Mouse (Mus musculus) megakaryocyte, adult 5-6 weeks (primary cell): Measurements from ENCODE around the gene Dnajc3. TPM values are rescaled to one million over a fixed set of nuclear protein-coding genes. Genes with fewer than 3 reads are reported as not detected.
A peak's percentile ranks its signal among the peaks of the same experiment; 100 is the strongest.
"Not testable (repeated sequence)": the region's sequence is repeated elsewhere in the genome, so short reads cannot be mapped to it uniquely, and the experiment has no call there.

Experiments
- ATAC-seq: 2 replicates; pipeline ENCODE4 v1.8.0; 2016; ENCODE audit warnings: mild to moderate bottlenecking, inconsistent platforms; ENCODE audit not compliant: poor library complexity, severe bottlenecking
- total RNA-seq, 2 experiments: library from RNA; stranded (forward) in 1 of 2; stranded (reverse) in 1 of 2; fragments of 153-499, 151-499 nt in 1 of 2; fragments of 221-1000, 200-1000 nt in 1 of 2; gene quantifications; 2 replicates each; pipeline versions ENCODE4 v1.2.3 to v1.2.4; 2015 to 2017

Dnajc3 gene
- total RNA-seq, 2 experiments from 2014 or later, result 42.9 to 74.1 TPM

DNA sequence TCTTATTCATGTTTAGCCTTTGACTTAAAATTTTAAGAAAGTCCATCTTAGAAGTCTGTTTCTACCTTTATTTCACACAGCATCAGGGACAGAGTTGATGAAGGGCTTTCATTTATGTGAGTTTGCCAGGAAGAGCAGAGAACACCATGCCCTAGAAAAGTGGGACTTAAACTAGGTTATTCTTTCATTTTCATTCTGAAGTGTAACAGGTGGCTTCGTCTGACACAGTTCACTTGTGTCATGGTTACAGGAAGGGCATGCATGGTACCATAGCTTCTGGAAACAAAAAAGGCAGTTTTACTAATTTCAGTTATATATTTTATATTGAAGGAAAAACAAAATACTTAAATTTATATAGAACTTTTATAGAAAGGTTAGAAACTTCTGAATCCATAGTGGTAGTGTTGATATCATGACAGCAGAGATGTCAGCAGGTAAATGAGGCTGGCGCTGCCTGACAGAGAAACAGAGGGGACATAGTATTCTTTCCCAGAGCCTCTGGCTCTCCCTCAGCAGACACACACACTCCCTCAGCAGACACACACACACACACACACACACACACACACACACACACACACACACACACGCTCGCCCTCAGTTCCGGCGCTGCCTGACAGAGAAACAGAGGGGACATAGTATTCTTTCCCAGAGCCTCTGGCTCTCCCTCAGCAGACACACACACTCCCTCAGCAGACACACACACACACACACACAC lies 44.1 kb downstream of the Dnajc3 start:
- ATAC-seq, result not testable (repeated sequence)

DNA sequence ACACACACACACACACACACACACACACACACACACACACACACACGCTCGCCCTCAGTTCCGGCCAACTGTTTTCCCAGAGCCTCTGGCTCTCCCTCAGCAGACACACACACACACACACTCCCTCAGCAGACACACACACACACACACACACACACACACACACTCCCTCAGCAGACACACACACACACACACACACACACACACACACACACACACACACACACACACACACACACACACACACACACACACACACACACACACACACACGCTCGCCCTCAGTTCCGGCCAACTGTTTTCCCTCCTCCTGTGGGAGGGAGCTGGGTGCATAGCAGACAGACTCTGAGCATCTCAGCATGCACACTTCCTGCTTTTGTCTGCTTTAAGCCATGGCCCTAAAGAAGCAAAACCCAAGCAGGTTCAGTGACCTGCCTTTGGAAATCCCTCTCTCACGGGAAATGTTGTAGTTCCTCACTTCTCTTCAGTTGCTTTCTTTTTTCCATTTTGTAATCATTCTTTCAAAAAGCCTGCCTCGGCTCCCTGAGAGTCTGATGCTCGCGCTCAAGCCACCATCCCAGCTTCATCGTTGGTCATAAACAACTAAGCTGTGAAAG lies 44.8 kb downstream of the Dnajc3 start:
- peak; percentile 77 for ATAC-seq

DNA sequence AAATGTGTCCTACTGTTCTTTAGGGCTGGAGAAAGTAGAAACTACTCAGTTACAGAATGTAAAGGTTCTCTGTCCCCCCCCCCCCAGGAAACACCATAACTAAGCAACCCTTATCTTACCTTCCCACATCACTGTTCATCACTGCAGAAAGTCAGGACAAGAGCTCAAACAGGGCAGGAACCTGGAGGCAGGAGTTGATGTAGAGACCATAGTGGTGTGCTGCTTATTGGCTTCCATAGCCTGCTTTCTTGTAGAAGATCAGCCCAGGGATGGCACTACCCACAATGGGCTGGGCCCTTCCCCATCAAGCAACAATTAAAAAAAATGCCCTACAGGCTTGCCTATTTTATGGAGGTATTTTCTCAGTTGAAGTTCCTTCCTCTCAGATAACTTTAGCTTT lies 45.6 kb downstream of the Dnajc3 start:
- no peak for ATAC-seq

DNA sequence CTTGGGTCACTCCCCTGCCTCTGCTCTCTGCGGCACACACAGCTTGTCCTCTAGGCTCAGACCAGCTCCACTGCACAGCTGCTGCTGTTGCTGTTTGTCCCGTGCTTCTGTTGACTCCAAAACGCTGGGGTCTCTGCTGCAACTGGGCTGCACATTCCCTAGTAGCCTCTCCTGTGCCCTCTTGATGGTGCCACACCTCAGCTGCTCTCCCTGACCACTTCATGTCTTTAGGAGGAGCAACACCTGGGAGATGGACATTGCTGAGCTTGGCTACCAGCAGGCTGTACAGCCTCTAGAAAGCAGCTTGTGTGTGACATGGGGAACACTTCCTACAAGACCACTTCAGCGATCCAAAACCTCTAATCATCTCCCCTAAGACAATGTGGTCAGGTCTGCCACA lies 46.4 kb downstream of the Dnajc3 start:
- no peak for ATAC-seq

DNA sequence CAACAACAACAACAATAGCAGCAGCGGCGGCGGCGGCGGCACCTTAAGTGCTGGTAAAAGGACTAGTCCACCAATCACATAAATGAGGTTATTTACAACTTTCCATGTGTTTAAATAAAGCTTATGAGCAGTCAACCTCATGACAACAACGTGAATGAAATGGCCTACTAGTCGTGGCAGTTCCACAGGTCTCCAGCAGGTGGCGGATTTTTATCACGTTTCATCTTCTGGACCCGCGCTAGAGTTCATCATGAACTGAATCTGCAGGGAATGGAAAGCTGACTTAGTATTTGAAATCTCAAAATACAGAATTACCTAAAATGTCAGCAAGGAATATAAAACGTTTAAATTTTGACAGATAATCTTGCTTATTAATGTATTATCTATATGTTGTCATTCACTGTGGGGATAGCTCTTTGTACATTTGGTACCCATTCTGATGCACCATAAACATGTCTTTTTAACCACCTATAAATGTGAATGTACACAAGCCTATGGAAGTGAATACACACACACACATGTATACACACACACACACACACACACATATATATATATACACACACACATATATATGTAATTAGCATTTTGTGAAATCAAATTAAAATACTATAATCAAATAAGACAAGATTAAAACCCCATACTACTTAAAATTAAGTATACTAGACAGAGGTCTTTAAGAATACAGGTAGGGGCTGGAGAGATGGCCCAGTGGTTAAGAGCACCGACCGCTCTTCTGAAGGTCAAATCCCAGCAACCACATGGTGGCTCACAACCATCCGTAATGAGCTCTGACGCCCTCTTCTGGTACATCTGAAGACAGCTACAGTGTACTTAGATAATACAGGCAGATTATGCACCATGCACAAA lies 49.1 kb downstream of the Dnajc3 start:
- peak; percentile 74 for ATAC-seq

DNA sequence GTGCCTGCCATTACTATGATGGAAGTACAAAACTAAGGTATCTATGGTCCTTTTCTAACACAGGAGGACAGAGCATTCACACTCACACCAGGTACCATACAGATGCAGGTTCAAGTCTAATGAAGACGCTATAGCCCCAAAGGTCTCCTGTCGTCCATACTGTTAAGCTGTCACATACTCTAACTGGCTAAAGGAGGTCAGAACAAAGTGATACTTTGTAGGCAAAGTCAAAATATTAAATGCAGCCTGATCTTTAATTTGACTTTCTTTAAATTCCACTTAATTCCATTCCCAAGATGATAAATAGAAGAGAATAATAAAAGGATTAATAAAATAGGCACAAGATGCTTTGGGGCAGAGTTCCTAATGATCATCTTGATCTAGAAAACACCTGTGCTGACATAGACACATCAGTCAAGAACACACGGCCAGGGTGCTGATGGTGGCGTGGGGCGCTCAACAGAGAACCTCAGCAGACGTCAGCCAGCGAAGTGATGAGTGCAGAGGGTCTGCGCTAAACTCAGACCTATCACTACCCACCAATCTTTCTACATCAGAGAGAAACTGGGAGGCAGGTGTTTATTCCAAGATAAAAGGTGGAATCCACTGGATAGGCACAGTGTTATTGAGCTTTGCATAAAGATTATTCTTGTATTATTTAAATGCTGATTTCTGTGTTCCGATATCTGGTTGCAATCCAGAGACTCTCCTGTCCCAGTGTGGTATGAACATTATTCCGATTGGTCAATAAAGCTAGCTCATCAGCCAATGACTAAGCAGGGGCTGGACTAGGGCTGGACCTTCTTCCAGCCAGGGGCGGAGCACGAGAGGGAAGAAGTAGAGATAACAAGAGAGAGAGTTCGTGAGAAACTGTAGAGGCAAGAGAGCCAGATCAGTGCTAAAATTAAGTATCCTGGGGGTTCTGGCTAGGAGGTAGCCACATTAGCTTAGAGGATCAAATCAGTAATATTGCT lies 50.0 kb downstream of the Dnajc3 start:
- peak; percentile 71 for ATAC-seq

DNA sequence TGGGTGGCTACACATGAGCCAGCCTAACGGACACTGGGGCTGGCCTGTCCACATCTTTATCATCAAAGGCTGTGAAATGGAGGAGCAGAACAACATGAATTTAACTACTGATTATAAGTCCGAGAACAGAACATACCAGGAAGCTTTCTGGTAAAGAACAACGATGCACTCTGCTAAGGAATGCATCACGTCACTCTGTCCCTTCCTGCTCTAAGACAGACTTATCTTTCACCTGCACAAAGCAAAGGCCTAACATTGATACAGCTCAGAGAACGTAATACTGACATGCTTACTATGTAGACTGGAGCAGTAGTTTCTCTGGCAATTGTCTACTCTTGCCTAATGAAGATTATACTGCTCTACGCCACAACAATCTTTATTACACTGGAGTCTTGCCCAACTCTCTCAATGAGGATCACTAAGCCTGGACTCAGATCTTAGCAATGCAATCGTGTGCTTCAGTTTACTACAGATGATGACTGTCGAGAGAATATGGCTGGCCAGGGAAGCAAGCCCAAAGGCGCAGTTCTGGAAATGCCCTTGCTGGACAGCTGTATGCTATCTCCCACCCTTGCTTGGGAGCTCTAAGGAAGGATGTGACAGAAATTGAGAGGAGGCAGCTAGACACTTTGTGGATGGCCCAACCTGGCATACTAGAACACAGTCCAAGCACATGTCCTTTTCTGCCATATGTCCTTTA lies 57.6 kb downstream of the Dnajc3 start:
- no peak for ATAC-seq

DNA sequence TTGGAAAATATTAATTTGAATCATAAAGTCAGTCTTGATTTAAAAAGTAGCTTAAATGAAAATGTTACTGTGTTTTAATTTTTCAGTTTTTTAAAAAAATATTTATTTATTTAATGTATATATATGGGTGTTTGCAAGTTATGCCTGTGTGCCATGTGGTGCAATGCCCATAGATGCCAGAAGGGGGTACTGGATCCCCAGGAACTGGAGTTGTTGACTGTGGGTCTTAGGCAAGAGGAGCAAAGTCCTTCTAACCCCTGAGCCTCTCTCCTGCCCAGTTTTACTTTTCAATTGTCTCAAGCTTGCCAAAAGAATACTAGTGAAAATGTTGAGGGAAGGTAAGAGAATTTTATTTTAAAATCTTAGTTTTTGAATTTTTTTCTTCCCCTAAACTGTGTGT lies 65.5 kb downstream of the Dnajc3 start:
- peak; percentile 31; the same call in 1 of the 2 replicates for ATAC-seq

DNA sequence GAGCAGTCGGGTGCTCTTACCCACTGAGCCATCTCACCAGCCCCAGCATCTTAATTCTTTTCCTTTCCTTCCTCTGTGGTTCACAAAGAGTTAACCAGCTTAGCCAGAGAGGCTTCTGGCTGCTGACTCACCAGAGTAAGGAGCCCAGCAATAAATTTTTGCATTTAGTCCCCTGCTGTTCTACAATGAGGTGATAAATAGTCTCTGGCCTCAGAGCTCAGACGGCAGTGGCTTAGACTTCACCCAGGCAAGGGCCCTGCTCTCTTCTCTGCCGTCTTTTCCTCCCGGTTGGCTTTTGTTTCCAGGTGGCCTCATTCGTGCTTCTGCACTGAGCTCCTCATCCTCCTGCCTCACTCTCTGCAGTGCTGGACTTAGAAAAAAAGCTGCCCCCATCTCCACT lies 68.1 kb downstream of the Dnajc3 start:
- no peak for ATAC-seq

DNA sequence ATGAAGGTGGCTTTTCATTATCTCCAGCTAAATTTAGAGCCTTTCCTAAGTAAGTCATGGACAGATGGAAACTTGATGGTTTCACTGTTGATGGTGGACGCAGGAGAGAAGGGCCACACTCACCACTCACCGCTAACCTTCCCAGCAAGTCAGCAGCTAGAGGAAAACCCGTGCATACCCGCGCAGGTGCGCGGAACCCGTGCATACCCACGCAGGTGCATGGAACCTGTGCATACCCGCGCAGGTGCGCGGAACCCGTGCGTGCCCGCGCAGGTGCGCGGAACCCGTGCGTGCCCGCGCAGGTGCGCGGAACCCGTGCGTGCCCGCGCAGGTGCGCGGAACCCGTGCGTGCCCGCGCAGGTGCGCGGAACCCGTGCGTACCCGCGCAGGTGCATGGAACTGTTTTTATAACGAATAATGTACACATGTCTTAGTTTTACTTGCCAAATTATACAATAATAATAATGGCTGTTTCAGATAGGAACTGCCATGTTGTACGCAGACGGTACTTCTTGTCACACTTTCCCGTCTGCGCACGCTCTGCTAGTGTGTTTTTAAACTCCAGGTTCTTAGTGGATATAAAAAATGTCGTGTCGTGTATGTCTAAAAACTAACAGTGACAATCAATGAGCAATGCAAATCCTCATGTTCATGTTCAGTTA lies 68.8 kb downstream of the Dnajc3 start:
- ATAC-seq, result peak; percentile 12; the same call in 1 of the 2 replicates

DNA sequence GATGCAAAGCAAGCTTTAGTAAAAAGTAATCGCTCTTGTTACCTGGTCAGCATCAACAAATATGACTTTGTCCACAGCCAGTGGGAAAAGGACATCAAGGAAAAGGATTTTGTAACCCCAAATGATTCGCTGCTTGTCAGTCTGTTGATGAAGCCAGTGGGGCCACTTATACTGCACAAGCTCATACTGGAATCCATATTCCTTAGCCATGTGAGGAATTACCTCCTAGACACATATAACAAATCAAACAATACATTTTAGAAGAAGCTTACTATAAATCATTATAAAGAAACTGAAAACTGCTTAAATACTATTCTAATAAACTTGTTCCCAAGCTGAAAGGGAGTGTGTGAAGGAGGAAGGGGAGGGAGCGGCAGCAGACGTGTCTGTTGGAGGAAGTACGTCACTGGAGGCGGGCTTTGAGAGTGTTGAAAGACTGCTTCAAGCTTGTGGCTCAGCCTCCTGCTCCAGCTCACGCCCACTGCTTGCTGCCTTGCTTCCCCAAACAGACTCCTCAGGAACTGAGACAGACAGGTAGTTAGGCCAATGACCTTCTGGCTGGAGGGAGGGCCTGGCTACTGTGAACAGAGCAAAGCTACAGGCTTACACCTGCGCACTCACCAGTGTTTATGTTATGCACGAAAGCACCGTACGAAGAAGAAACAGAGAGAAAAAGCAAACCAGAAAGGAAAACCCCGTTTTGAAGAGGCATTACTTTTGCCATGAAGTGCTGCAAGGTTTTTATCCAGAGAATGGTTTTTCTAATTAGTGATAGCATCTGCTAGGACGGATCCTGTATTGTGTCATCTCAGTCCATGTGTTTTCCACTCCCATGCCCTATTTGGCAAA lies 69.6 kb downstream of the Dnajc3 start:
- peak; percentile 96 for ATAC-seq

DNA sequence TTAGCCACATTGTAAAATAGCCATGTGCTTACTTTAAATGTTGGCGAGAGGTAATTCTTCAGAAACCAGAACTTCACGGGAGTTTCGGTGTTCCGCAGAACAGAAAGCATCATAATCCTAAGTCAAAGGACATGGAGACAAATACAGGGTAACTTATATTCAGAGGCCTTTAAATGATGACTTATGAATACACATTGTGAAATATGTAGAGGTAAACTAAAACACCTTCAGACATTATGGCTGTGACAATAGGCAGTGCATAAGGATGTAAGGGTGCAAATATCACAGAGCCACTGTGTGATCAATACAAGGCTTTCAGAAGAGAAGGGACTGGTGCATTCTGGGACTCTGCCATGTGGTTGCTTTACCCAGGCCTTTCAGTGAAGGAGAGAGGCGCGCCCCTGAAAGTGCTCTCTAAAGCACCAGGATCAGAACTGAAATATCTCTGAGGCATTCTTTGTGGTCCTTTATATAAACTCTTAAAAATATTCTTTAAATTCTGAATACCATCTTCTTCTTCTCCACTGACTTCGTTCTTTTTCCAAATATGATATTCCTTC lies 70.3 kb downstream of the Dnajc3 start:
- no peak for ATAC-seq

DNA sequence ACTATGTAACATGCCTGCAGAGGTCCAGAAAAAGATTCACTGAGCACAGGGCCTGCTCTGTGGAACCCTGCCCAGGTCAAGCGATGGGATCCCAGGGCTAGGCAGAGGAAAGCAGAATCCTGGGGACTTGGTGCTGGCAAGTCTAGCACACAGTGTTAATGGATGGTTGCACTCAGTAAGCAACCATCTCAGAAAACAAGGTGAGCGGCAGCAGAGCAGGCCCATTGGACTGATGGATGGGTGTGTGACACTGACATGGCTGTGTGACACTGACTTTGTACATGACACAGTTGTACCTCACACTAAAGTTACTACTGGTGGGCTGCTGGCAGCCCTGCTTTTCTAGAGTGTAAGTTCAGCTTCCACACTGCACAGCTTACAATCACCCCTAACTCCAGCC lies 71.8 kb downstream of the Dnajc3 start:
- ATAC-seq, result no peak

DNA sequence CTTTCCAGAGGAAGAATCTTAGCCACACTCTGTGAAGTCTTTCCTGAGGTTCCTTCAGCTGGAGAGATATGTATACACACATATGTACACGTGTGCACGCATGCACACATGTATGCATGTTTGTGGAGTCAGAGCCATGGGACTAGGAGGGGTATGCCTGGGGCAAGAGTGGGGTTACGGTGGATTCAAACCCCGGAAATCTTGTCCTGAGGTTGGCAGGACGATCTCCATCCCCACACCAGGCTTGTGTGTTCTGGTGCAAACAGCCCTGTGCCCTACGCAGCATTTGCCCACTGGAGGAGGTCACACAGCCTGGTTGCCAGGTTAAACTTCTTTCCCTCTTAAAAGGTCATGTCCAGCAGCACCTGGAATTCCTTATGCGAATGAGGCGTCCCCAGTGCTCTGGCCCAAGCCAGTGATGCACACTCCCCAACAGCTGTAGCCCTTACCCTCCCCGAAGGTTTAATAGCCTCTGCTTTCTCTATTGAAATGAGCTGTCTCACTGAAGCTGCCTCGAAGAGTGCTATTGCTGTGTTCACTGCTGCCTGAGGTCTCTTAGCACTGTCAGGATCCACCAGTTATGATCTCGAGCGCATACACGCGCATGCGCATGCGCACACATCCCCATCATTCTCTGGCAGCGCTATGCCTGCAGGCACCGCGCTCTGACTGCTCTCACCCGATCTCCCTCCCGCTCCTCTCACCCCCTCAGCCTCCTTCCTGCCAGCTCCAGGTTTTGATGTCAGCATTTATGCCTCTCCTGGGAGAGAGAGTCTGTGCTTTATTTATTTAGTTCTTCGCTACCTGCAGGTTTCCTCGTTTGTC lies 75.0 kb downstream of the Dnajc3 start:
- ATAC-seq, result peak; percentile 30; the same call in 1 of the 2 replicates

DNA sequence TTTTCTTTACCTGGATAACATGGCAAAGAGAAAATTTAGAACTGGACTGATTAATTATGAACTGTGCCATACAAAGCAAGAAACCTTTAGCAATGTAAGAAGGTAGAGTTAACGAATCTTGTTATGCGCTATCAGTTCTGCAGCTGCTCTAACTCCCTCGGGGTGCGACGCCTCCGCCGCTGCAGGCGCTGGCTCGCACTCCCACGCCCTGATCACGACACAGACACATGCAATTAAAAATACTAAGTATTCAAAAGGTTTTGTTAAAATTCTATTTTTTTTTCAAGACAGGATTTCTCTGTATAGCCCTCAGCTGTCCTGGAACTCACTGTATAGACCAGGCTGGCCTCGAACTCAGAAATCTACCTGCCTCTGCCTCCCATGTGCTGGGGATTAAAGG lies 75.8 kb downstream of the Dnajc3 start:
- ATAC-seq, result no peak

DNA sequence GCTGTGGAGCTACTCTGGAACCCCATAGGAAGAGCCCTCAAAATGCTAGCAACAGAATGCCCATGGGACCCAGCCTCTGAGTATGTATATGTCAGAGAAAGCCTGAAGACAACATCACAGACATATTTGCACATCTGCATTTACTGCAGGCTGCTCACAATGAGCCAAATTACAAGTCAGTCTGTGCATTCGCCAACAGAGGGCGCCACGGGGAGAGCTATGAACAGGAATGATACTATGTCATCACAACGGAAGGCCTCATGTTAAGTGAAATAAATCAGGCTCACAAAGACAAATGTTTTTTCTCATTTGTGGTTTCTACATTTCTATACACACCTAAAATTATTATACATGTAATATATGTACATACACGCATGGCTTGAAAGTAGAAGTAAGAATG lies 88.1 kb downstream of the Dnajc3 start:
- ATAC-seq, result peak; percentile 66

DNA sequence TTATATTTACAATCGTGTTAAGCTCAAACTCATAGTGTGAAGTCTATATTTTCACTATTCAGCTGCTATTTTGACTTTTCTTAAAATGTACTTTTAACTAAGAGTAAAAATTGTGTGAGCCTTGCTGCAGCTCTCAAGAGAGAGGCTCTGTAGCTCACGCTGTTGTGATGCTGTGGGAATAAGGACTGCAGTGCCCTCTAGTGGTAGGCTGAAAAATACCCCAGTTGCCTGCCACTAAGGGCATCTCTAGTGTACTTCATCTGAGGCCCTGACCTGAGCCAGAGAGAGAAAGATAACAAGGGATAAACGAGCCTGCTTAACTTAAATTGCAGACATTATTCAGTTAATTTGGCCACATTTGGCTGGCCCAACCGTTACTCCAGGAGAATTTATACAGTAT lies 89.4 kb downstream of the Dnajc3 start:
- ATAC-seq, result peak; percentile 96
